9 mouse cellular contexts compared by ENCODE assay signal in genomic region chr2:72219921-72220320, GRCm38 (mm10).
A peak's percentile ranks its signal among the peaks of the same experiment; 100 is the strongest.
DNase-seq lines count a peak whose midpoint lies in the region; ATAC-seq lines count a peak whose summit lies in the region.
"Had no signal": no experiment of that assay in that cellular context is flagged by ENCODE, and none has a peak within 500 bp of the region (broad histone marks: within the 10 kb centered on the region; RNA-seq: fewer than 3 reads in every experiment).

No protein-coding gene starts in this region.

- H3K36me3 ChIP-seq in forebrain, embryonic 14.5 days (ENCODE audit: control insufficient read depth, insufficient read depth, low read length) = no peaks in the 10 kb centered on the region
- no peaks in the 10 kb centered on the region for H3K36me3 ChIP-seq in forebrain, embryonic 13.5 days (ENCODE audit: poor library complexity, severe bottlenecking)
- no peaks in the 10 kb centered on the region for H3K36me3 ChIP-seq in neural tube, embryonic 15.5 days
- H3K36me3 ChIP-seq: neural tube, embryonic 13.5 days had no signal

- no peak overlapping the region for H3K4me2 ChIP-seq in forebrain, embryonic 14.5 days (ENCODE audit: low read length)
- no peak overlapping the region for H3K4me2 ChIP-seq in forebrain, embryonic 13.5 days
- no peak overlapping the region for H3K4me2 ChIP-seq in neural tube, embryonic 15.5 days
- H3K4me2 ChIP-seq: neural tube, embryonic 13.5 days had no signal

- no peaks in the 10 kb centered on the region for H3K9me3 ChIP-seq in forebrain, embryonic 14.5 days (replicated peaks; ENCODE audit: control insufficient read depth, low read length)
- no peaks in the 10 kb centered on the region for H3K9me3 ChIP-seq in forebrain, embryonic 13.5 days (replicated peaks)
- no peaks in the 10 kb centered on the region for H3K9me3 ChIP-seq in neural tube, embryonic 15.5 days (replicated peaks)
- H3K9me3 ChIP-seq: neural tube, embryonic 13.5 days had no signal

- WGBS in forebrain, embryonic 14.5 days = 19% methylated on average over 3 of the region's 3 CpGs
- 30% methylated on average over 3 of the region's 3 CpGs for WGBS in forebrain, embryonic 13.5 days
- 28% methylated on average over 3 of the region's 3 CpGs for WGBS in neural tube, embryonic 15.5 days

- H3K27ac ChIP-seq in forebrain, embryonic 14.5 days (ENCODE audit: low read depth, low read length) = no peak overlapping the region
- no peak overlapping the region for H3K27ac ChIP-seq in forebrain, embryonic 13.5 days
- no peak overlapping the region for H3K27ac ChIP-seq in neural tube, embryonic 15.5 days (replicated peaks)
- H3K27ac ChIP-seq: neural tube, embryonic 13.5 days had no signal

- no peak overlapping the region for H3K9ac ChIP-seq in forebrain, embryonic 14.5 days (ENCODE audit: low read length)
- no peak overlapping the region for H3K9ac ChIP-seq in forebrain, embryonic 13.5 days
- H3K9ac ChIP-seq in neural tube, embryonic 15.5 days (replicated peaks) = no peak overlapping the region
- H3K9ac ChIP-seq: neural tube, embryonic 13.5 days had no signal

- no peak for ATAC-seq in forebrain, embryonic 14.5 days
- no peak for ATAC-seq in forebrain, embryonic 13.5 days
- no peak for ATAC-seq in neural tube, embryonic 15.5 days (ENCODE audit: low FRiP score)

- peak; percentile 68 for DNase-seq in forebrain, embryonic 14.5 days (ENCODE audit: low spot score)
- peak; percentile 61 for DNase-seq in neural tube, embryonic 10.5 days (ENCODE audit: extremely low spot score, low spot score)
- peak; percentile 60 for DNase-seq in cerebellum, adult 9-10 months
- DNase-seq in hindlimb bud, embryonic 11.5 days (ENCODE audit: extremely low spot score, low read depth, low spot score) = peak; percentile 41
- DNase-seq in mesoderm, embryonic 11.5 days (ENCODE audit: low read depth, low spot score) = peak; percentile 65
- DNase-seq in thymus, postnatal 36 days = peak; percentile 73 to 78

- no peaks in the 10 kb centered on the region for H3K27me3 ChIP-seq in forebrain, embryonic 14.5 days (replicated peaks; ENCODE audit: control insufficient read depth, insufficient read depth, low read length)
- H3K27me3 ChIP-seq in forebrain, embryonic 13.5 days = no peaks in the 10 kb centered on the region
- H3K27me3 ChIP-seq in neural tube, embryonic 15.5 days (replicated peaks) = peaks cover 17% of the 10 kb centered on the region

- no peak overlapping the region for H3K4me3 ChIP-seq in forebrain, embryonic 14.5 days (ENCODE audit: low read depth, low read length)
- H3K4me3 ChIP-seq in forebrain, embryonic 13.5 days = no peak overlapping the region
- no peak overlapping the region for H3K4me3 ChIP-seq in neural tube, embryonic 15.5 days (replicated peaks)
- H3K4me3 ChIP-seq: neural tube, embryonic 13.5 days had no signal

- no peaks in the 10 kb centered on the region for H3K4me1 ChIP-seq in forebrain, embryonic 14.5 days (ENCODE audit: control insufficient read depth, insufficient read depth, low read length)
- 0 out of 2 replicates have a peak, but pooled peaks cover 4% of the 10 kb centered on the region for H3K4me1 ChIP-seq in forebrain, embryonic 13.5 days
- peaks cover 4% of the 10 kb centered on the region; the same call in 1 of the 2 replicates for H3K4me1 ChIP-seq in neural tube, embryonic 15.5 days
